Comparison of ENCODE assay signal across 34 mouse cellular contexts in the genomic region with DNA sequence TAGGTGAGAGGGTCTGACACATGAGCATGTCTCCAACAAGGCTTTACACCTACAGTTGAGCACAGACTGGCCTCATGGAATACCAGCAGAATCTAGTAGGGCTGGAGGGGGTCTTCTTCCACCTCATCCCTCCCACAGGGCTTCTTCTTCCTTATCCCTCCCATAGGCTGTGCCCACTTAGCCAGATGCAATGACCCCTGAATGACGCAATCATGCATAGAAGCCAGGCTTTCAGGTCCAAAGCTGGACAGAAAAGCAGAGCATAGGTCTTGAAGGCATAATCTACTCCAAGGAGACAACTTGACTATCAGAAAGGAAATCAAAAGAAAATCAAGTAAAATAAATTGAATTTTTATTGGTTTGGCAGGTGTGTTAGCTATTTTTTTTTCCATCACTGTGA.
"Had no signal": no experiment of that assay in that cellular context is flagged by ENCODE, and none has a peak within 500 bp of the region (broad histone marks: within the 10 kb centered on the region; RNA-seq: fewer than 3 reads in every experiment).

No protein-coding gene starts in this region.

- DNase-seq: heart, postnatal 10 days; heart, postnatal 14 days; heart, postnatal 36 days; heart, postnatal 4 days; kidney, adult 11 months; kidney, adult 18-20 months; kidney, adult 2 months; kidney, adult 8-10 months; kidney, adult 9 months; kidney, postnatal 10 days; kidney, postnatal 14 days; kidney, postnatal 25 days; kidney, postnatal 36 days; kidney, postnatal 4 days; layer of hippocampus, adult 9-11 months had no signal

- H3K9ac ChIP-seq: heart, embryonic 12.5 days; heart, embryonic 13.5 days; heart, embryonic 15.5 days; hindbrain, embryonic 12.5 days; hindbrain, embryonic 13.5 days; hindbrain, embryonic 14.5 days; hindbrain, embryonic 15.5 days; intestine, embryonic 15.5 days; kidney, embryonic 15.5 days had no signal

- H3K4me3 ChIP-seq: heart, embryonic 10.5 days; heart, embryonic 12.5 days; heart, embryonic 13.5 days; heart, embryonic 15.5 days; hindbrain, embryonic 10.5 days; hindbrain, embryonic 12.5 days; hindbrain, embryonic 13.5 days; hindbrain, embryonic 15.5 days; intestine, embryonic 15.5 days; kidney, embryonic 15.5 days; layer of hippocampus, adult 2 months had no signal

- H3K27me3 ChIP-seq: hindbrain, embryonic 12.5 days; hindbrain, embryonic 13.5 days; hindbrain, embryonic 15.5 days; intestine, embryonic 15.5 days had no signal

- H3K36me3 ChIP-seq: heart, embryonic 12.5 days; heart, embryonic 13.5 days; heart, embryonic 15.5 days; hindbrain, embryonic 10.5 days; hindbrain, embryonic 12.5 days; hindbrain, embryonic 13.5 days; hindbrain, embryonic 15.5 days; intestine, embryonic 15.5 days; kidney, embryonic 15.5 days had no signal

- ATAC-seq: hindbrain, embryonic 16.5 days; hindbrain, postnatal 0 days; inflammation-experienced regulatory T-cells, adult 6 months; intestine, embryonic 15.5 days; intestine, embryonic 16.5 days; intestine, postnatal 0 days had no signal

- H3K4me1 ChIP-seq: intestine, embryonic 15.5 days had no signal

- H3K27ac ChIP-seq: heart, embryonic 10.5 days; heart, embryonic 13.5 days; heart, embryonic 15.5 days; hindbrain, embryonic 10.5 days; hindbrain, embryonic 12.5 days; hindbrain, embryonic 13.5 days; hindbrain, embryonic 14.5 days; hindbrain, embryonic 15.5 days; hindbrain, postnatal 0 days; intestine, embryonic 15.5 days; kidney, embryonic 15.5 days; kidney, postnatal 0 days; layer of hippocampus, adult 2 months had no signal

- H3K4me2 ChIP-seq: heart, embryonic 11.5 days; heart, embryonic 12.5 days; heart, embryonic 13.5 days; heart, embryonic 15.5 days; hindbrain, embryonic 12.5 days; hindbrain, embryonic 13.5 days; hindbrain, embryonic 14.5 days; hindbrain, embryonic 15.5 days; intestine, embryonic 15.5 days; kidney, embryonic 15.5 days had no signal

- H3K9me3 ChIP-seq: hindbrain, embryonic 13.5 days; hindbrain, embryonic 15.5 days; intestine, embryonic 15.5 days had no signal
